Mouse (Mus musculus) liver, postnatal 0 days (tissue): ENCODE measurements around the gene Rnf39.

Source experiments
- CTCF ChIP-seq: sonication (generic); IDR thresholded peaks from 2 replicates; pipeline ENCODE4 v1.5.1; 2016; ENCODE audit warnings: antibody characterized with exemption, low read depth
- EP300 ChIP-seq: IDR thresholded peaks from 2 replicates; pipeline ENCODE4 v1.6.1; 2016; ENCODE audit warnings: antibody characterized with exemption, low read depth, mild to moderate bottlenecking

- TF ChIP-seq CTCF (no peak), EP300 (peak; percentile 64)
Observed at GRCm38 (mm10) chr17:36957999-36958743, 15.5 kb downstream of the Rnf39 start, which contains the start of the genes Znrd1 and Znrd1as.
